Mouse (Mus musculus) urinary bladder, postnatal 10 days (tissue): Measurements from ENCODE around the gene Tfpi2.

ENCODE experiments used
- DNase-seq: peaks from one replicate; pipeline ENCODE4 v3.0.0; 2022; ENCODE audit warnings: low spot score

Gene Tfpi2

DNA sequence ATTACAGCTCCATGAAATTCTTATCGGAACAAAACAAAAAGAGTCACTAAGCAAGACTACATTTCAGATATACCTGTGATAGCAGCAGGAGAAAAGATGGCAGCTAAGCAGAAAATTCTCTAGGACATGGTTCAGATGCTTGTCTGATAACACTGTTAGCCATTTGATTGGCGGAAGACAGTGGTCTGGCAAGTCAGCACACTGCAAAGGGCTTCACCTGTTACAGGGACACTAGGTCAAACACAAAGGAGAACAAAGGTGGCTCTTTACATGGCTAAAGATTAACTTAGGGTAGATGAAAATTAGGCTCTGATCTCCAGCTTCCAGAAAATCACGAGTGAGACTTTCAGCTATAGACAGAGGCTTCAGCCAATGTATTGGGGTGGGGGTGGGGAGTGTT is at the start of gene Tfpi2:
TSS of gene Tfpi2 (minus strand) at position 170 of the 400 bp plus-strand sequence.
- no peak for DNase-seq

GRCm38 (mm10) chr6:4030956-4031355 is 42.2 kb upstream of the Tfpi2 start:
- DNase-seq: no peak

- DNase-seq: no peak
Measured at GRCm38 (mm10) chr6:4026367-4026766, 37.6 kb upstream of the Tfpi2 start.

- DNase-seq: no peak
Measured at GRCm38 (mm10) chr6:4022645-4023044, 33.9 kb upstream of the Tfpi2 start.

GRCm38 (mm10) chr6:4009548-4009947 is 20.8 kb upstream of the Tfpi2 start:
- DNase-seq: no peak

DNA sequence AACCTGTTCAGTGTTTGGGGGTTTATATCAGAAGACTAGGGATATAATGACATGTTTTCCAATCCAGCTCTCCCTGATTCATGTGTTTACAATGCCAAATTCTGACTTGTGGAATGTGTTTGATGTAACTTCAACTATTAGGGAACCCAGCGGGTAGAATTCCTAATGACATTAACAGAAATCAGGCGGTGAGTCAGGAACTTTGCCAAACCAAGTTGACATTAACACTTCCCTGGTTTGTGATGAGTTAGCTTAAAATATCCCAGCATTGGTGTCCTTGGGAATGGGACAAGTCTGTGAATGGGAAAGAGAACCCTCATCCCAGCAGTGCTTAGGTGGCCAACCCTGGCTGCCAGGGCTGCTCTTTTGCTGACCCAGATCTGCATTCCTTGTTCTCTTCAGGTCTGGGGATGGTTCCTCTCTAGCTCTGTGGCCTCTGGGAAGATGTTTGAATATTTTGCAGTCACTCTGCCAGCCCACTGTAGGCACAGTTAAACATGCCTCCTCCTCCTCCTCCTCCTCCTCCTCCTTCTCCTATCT is 19.9 kb upstream of the Tfpi2 start:
- DNase-seq: no peak

DNA sequence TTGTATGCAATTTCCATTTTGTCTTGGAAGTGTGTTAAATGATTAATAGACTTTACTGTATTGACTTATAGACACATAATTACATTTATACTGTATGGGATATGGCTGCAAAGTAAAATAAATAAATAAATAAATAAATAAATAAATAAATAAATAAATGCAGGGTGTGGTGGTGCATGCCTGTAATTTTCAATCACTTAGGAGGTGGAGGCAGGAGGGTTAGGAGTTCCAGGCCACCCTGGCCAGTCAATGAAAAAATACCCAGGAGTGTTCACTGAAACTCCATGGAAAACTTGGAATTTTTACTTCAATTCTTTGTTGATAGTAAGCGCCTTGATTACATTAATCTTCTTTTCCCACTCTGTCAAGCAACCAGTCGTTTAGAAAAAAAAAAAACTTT is 16.1 kb upstream of the Tfpi2 start:
- DNase-seq: no peak

DNA sequence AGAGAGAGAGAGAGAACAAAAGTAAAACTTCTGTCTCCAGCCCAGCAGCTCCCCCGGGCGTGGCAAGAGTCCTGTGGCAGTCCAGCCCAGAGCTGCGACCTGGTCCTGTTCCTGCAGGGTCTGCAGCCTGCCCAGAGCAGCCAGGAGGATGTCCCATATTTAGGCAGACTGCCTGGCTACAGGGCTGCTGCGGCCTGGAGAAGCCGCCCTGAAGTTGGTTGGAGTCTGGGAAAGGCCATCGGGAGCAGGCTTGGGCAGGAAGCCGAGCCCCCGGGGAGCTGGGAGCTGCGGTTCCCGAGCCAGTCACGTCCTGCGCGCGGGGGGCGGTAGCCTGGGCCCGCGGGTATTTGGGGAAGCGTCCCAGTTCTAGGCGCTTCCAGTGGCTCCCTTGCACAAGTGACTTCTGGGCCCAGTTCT is 15.2 kb upstream of the Tfpi2 start, which contains the start of gene Gng11:
TSS of gene Gng11 (plus strand) at position 15 of the 417 bp plus-strand sequence.
- peak; percentile 12 for DNase-seq

DNA sequence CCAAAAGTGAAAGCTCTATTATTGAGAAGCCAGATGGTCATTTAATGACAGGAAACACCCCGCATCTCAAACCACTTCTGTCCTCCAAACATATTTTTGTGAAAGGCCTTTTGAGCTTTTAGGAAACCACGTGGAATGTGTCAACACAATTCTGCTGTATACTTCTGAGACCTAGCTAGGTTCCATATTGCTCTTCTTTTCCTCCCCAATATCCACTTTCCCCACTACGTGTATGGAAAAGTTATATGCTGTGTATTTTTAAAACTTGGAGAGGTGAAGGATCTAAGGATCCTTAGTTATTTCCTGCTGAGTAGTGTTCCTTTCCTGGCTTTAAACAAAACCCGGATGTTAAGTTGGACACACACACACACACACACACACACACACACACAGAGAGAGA is 14.7 kb upstream of the Tfpi2 start:
- DNase-seq: no peak

- DNase-seq: no peak
Measured at GRCm38 (mm10) chr6:4000716-4001115, 12.0 kb upstream of the Tfpi2 start.

GRCm38 (mm10) chr6:3999296-3999695 is 10.6 kb upstream of the Tfpi2 start:
- DNase-seq: no peak

DNA sequence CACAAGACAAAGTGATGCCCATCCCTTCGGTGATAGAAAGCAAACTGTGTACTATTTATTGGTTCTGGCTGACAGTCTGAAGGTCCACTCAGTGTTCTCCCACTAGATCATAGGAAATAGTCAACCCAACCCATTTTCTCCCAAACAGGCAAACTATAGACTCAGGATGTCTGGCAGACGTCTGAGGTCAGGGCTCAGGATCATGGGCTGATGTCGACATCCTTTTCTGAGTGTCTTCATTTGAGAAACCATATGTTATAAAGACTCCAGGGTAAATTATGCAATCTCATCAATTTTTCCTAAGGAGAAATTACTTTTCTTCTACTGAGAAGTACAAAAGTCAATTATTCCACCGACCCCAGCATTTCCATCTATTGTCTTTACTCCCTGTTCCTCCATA is 9.4 kb upstream of the Tfpi2 start:
- no peak for DNase-seq

DNA sequence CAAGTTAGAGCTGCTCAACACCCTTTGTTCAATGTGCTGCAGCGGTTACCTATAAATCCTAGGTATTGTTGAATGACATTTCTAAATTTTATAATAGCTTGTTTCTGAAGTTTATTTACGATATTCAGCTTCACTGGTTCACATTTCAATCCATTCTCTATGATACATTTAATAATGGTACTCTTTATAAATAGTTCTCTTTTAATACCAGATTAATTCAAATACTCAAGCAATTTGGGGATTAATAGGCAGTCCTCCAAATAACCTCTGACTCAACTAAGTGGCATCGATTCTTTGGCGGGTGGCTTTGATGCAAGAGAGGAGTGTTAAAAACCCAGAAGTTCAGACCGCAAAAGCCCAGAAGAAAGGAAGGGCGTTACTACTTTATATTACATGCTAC is 4.8 kb upstream of the Tfpi2 start, which contains the start of gene Gngt1:
TSS of gene Gngt1 (plus strand) at position 301 of the 400 bp plus-strand sequence.
- no peak for DNase-seq

GRCm38 (mm10) chr6:3982661-3983284 is 5.9 kb downstream of the Tfpi2 start:
- DNase-seq: no peak

DNA sequence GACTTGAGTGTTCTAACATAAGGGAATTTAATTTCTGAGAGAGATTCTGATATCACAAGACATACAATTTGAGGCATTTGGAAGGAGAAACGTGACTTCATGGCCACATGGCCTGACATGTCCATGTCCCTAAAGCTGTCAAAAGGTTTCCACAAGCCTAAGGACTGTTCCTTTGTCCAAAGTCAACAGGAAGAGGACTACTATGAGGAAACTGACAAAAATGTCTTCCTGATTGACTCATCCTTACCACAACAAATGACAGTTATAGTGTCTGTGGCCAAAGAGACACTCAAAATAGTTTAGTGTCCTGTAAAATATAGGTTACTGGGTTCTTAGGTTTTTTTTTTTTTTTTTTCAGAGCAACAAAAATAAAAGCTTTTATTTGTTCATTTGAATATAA is 15.0 kb downstream of the Tfpi2 start:
- DNase-seq: no peak

GRCm38 (mm10) chr6:3967676-3968626 is 20.8 kb downstream of the Tfpi2 start:
- DNase-seq: no peak

DNA sequence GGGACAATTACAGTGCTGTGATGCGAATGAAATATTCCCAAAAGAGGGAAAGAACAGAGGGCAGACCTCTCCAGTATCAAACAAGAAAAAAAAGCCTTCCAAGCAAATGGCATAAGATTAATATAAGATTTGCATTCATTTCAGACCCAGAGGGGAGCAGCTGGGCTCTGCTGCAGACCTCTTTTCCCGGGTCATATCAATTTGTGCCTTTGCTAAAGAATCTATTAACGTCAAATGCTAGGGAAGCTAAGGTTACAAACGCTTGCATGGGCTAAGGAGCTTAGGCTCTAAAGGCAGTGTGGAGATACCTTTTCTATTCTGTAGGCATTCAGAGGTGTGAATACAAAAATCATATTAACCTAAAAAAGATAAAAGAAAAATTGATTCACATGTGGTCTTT is 33.8 kb downstream of the Tfpi2 start:
- no peak for DNase-seq

- DNase-seq: no peak
Measured at GRCm38 (mm10) chr6:3936140-3936714, 52.5 kb downstream of the Tfpi2 start.

GRCm38 (mm10) chr6:3935606-3936005 is 53.1 kb downstream of the Tfpi2 start:
- no peak for DNase-seq

DNA sequence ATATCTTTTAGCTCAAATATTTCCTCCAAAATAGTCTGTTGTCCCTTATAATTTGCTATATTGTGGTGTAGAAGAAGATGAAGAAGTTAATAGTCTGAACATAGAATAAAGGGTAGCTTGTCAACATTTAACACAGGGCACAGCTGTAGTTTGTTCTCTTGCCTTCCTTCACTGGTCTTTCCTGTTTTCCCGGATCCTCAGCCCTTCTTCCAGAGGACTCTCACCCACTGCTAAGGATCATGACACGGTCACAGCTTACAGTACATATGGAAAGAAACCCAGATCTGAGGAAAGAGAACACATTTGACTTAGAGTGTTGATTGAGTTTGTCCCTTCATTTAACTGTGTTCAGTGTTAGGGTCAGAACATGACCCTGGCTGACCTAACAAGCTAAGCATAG is 53.7 kb downstream of the Tfpi2 start:
- DNase-seq: no peak

- DNase-seq: no peak
Measured at GRCm38 (mm10) chr6:3926140-3926539, 62.6 kb downstream of the Tfpi2 start.

GRCm38 (mm10) chr6:3922870-3923269 is 65.8 kb downstream of the Tfpi2 start:
- DNase-seq: no peak

GRCm38 (mm10) chr6:3916015-3916414 is 72.7 kb downstream of the Tfpi2 start:
- DNase-seq: no peak
